Mouse (Mus musculus) liver, adult 2 months (tissue): ENCODE results near the gene Gm26661.

Source experiments
- CTCF ChIP-seq: fragments of 200-500 bp; IDR thresholded peaks from 2 replicates; pipeline ENCODE4 v1.5.1; 2011; ENCODE audit warnings: low read depth, low read length, control low read depth
- POLR2A ChIP-seq: fragments of 200-500 bp; IDR thresholded peaks from 2 replicates; pipeline ENCODE4 v1.6.1; 2011; ENCODE audit warnings: low read length, control low read depth; ENCODE audit not compliant: insufficient read depth; ENCODE audit errors: extremely low read depth

GRCm38 (mm10) chr14:7800611-7801010, 9.2 kb downstream of the Gm26661 start:
- TF ChIP-seq CTCF (no peak), POLR2A (no peak)
